Mouse (Mus musculus) E14TG2a.4 (cell line): ENCODE measurements at regions not wholly inside any gene's neighbourhood (a gene's known extent, or its start where the extent isn't known, plus 50 kb on each side); places are given as distances from the start of the nearest gene placed in this dataset.

ENCODE experiments used
- H3K27me3 ChIP-seq: 2 replicates; pipeline ENCODE4 v1.6.1; 2014; ENCODE audit warnings: low read length, control low read depth; ENCODE audit not compliant: insufficient read depth
- H3K36me3 ChIP-seq: 2 replicates; pipeline ENCODE4 v1.6.1; 2014; ENCODE audit warnings: low read length, control low read depth; ENCODE audit not compliant: insufficient read depth
- H3K4me1 ChIP-seq: replicated peaks from 2 replicates; pipeline ENCODE4 v1.6.1; 2014; ENCODE audit warnings: low read depth, low read length, control low read depth
- H3K4me3 ChIP-seq: replicated peaks from 2 replicates; pipeline ENCODE4 v1.5.1; 2014; ENCODE audit warnings: mild to moderate bottlenecking, low read length
- H3K9me3 ChIP-seq: 2 replicates; pipeline ENCODE4 v1.6.1; 2014; ENCODE audit warnings: low read length, control low read depth
- CTCF ChIP-seq: conservative IDR thresholded peaks from 2 replicates; pipeline ENCODE4 v1.5.1; 2014; ENCODE audit warnings: low read length
- NANOG ChIP-seq: IDR thresholded peaks from 2 replicates; pipeline ENCODE4 v1.6.1; 2014; ENCODE audit warnings: borderline replicate concordance, low read length, mixed read lengths
- POU5F1 ChIP-seq: IDR thresholded peaks from 2 replicates; pipeline ENCODE4 v1.6.1; 2014; ENCODE audit warnings: low read length, borderline replicate concordance

DNA sequence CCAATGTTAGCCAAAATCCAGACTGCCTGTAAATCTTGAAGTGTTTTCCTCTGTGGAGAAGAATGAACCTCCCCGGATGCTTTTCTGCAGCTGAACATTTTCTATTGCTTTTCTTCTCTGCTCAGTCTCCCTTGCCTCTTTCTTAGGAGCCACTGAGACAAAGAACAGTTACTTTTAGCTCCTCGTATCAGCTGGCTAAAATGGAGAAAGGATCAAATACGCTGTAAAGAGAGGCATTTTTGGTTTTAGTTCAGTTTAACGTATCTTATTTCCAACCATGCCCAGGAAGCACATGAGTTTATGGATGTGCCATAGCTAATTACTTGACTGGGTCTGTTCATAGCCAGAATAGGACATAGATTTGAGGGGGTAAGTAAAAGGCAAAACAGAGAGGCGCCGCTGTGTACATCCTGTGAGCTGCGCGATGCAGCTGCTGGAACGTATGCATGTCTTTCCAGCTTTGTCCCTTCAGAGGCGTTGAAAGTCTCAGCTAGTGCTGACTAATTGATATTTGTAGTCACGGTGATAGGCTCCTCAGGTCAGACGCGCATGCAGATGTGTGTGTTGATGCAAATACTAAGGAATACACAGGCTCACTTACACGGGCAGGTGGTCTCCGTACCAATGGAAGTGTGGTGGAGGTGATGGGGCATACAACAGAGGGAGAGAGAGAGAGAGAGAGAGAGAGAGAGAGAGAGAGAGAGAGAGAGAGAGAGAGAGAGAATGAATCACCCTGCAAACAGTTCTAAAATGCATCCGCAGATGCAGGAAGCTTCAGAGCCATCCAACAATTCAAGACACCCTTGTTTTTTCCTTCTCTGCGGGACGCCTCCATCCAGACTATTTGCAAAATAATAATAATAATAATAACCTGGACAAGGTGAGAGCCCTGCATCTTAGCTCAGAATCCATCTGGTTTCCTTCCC is 216.5 kb upstream of the Ubash3b start:
- Histone ChIP-seq H3K9me3 (no peaks in the 10 kb centered on the region), H3K4me3 (no peak overlapping the region), H3K36me3 (no peaks in the 10 kb centered on the region), H3K27me3 (peaks cover 12% of the 10 kb centered on the region), H3K4me1 (peaks cover 19% of the 10 kb centered on the region)
- no peak for TF ChIP-seq NANOG
- no peak for TF ChIP-seq CTCF
- no peak for TF ChIP-seq POU5F1

DNA sequence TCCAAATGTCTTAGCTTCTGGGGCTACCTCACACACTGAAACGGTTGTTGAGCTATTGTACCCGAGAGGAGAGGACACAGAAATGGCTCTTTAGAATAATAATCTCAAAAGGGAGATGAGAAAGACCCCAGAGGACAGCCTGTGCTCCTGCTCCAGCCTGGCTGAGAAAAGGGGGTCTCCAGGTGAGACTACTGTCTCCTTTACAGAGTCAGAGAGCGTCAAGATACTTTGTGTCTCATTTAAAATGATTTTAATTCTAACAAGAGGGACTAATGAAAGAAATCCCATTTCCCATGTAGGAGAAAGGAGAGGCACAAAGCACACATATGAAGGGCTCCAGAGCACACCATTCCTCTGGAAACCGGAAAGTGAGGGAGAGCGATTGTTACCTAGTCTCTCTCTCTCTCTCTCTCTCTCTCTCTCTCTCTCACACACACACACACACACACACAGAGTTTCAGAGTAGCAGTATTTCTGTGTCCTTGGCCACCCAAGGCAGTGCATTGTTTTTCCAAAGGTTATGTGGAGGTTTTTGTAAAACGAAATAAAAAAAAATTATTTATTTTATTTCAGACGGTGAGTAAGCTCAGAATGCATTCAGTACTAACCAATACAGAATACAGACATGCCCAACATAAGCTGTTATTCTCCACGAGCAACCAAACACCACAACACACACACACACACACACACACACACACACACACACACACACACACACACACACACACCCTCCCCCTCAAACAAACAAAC is 215.6 kb upstream of the Ubash3b start:
- Histone ChIP-seq H3K4me1 (peaks cover 19% of the 10 kb centered on the region), H3K36me3 (no peaks in the 10 kb centered on the region), H3K27me3 (peaks cover 12% of the 10 kb centered on the region), H3K9me3 (no peaks in the 10 kb centered on the region), H3K4me3 (no peak overlapping the region)
- TF ChIP-seq CTCF (no peak), NANOG (no peak), POU5F1 (no peak)

DNA sequence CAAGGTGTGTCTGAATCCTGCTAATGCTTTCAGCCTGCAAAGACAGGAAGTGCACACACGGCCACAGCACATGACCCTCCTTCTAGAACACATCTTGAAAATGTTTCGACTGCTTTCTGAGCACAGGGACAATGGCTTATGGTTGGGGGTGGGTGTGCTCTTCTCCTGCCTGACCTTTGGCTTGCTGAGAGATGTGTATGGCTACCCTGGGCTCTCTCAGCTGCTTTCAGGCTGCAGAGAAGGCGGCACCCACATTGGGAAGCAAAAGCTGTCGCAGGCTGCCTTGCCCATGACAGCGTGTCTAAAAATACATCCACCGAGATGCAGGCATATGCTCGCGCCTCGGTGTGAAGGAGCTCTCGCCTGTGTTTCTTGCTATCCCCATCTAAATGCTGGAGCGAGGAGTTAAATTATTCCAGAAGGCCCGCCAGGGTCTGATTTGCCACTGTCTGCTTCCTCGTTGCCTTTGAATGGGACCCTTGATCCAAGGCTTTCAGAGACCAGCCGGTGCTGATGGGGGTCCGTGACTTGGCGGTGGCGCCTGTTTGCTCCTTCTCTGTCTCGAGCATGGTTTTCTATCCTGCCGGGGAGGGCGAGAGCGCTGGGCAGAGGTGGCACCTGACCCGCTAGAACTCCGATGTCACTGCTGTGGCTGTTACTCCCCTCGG is 214.6 kb upstream of the Ubash3b start:
- no peaks in the 10 kb centered on the region for H3K36me3 ChIP-seq
- H3K9me3 ChIP-seq: no peaks in the 10 kb centered on the region
- TF ChIP-seq CTCF: no peak
- H3K27me3 ChIP-seq: peaks cover 12% of the 10 kb centered on the region
- H3K4me1 ChIP-seq: peaks cover 19% of the 10 kb centered on the region
- peak overlapping the region; percentile 66 for H3K4me3 ChIP-seq

DNA sequence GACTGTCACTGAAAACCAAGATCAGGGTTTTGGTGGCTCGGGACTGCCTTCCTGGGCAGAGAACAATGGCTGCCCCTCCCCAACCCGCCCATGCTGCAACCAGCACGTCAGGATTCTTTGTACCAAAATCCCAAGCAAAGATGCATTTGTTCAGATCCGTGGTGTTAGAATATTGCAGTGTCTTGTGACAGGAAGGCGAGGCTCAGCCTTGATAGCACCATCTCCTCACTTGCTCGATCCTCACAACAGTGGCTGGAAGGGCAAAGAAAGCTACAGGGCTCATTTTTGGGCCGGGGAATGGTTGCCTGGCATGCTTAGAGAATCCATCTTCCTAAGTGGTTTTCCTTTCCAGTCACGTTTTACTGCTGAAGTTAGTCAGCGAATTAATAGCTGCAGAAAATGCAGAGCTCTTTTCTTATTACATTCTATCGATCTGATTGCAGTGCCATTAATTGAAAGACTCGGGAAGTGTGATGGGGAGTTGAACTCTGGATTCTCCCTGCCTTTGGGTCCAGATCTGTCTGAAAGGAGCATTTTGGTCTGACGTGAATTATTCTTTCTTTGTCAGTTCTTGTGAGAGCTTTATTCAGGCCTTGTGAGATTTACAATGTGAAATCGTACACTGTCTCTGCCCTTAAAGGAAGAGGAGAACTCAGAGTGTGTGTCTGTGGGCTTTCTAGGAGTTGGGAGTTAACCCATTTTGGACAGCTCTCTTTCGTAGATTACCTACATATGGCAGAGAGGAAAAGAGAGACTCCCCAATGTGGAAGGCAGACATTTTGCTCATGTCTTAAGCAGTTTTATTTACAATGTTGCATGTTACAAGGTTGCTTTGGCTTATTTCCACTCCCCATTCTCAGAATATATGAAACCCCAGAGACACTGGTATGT is 213.3 kb upstream of the Ubash3b start:
- peaks cover 19% of the 10 kb centered on the region for H3K4me1 ChIP-seq
- H3K9me3 ChIP-seq: no peaks in the 10 kb centered on the region
- H3K27me3 ChIP-seq: peaks cover 12% of the 10 kb centered on the region
- H3K36me3 ChIP-seq: no peaks in the 10 kb centered on the region
- no peak overlapping the region for H3K4me3 ChIP-seq
- TF ChIP-seq POU5F1: no peak
- TF ChIP-seq NANOG: no peak
- no peak for TF ChIP-seq CTCF

DNA sequence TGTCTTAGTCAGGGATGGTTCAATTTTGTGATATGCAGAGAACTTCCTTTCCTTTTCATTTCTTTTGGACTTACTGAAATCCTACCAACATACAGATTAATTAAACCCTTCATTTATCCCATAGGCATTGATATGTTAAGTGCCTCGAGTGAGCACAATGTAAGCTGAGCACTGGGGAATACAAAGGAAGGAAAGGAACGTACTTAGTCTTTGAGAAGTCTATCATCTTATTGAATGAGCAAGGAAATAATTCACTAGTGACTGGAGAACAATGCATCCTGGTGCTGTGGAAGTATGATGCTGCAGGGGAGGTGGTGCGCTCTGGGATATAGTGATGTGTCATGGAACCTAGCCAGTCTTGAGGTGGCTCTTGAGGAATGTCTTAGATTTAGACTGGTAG is 204.9 kb upstream of the Ubash3b start:
- Histone ChIP-seq H3K4me1 (no peaks in the 10 kb centered on the region), H3K27me3 (no peaks in the 10 kb centered on the region), H3K4me3 (no peak overlapping the region), H3K36me3 (no peaks in the 10 kb centered on the region), H3K9me3 (no peaks in the 10 kb centered on the region; the same call in 1 of the 2 replicates)
- TF ChIP-seq CTCF (no peak), POU5F1 (no peak), NANOG (peak; percentile 7; the same call in 1 of the 2 replicates)

DNA sequence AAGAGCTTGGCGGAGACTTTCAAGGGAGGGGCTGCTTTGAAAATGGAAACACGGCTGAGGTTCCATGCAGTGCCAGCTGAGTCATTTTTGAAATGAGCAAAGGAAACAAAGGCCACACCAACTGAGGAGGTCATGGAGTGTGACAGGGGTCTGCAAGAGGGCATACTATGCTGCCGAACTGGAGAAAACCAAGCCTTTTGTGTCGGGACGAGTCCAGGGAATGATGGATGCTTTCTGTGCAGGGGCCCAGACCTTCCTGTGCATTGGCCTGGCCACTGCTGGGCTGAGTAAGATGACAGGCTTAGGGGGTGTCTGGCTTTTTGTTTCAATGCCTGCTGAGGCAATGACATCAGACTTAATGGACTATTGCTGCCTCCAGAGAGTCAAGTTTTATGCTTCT is 203.8 kb upstream of the Ubash3b start:
- H3K9me3 ChIP-seq: no peaks in the 10 kb centered on the region; the same call in 1 of the 2 replicates
- H3K4me3 ChIP-seq: no peak overlapping the region
- TF ChIP-seq CTCF: no peak
- no peak for TF ChIP-seq POU5F1
- TF ChIP-seq NANOG: no peak
- H3K36me3 ChIP-seq: no peaks in the 10 kb centered on the region
- H3K27me3 ChIP-seq: no peaks in the 10 kb centered on the region
- H3K4me1 ChIP-seq: no peaks in the 10 kb centered on the region

DNA sequence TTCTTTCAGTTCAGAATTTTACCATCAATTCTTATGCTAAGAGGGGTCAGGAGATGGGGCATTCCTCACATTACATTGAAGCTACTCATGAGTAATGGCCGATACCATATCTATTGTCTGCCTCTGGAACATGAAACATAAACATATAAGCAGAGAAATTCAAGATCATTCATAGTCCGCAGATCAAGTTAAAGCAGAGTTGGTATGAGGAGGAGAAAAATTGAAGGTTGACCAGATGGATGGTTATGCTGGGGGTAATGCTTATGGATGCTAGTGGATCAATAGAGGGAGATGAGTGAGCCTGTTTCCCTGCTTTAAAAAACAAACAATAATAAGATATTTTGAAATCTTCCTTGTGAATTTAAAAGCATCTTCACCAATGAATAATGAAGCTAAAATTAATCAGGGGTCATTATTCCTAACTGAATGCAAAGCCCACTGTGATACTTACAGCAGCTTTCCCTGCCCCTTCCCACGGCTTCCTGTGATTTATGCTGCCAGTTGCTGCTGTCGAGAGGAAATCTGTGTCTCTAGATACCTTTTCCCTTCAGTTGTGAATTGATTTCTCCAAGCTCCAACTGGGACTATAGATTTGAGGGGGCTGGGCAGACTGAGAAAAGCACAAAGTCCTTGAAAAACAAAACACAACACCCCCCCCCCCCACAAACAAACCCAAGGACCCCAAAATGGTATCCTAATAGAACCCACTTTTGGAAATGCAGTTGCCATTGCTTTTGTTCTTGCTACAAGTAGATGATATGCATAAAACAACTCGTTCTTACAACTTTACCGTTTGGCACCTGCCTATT is 203.1 kb upstream of the Ubash3b start:
- H3K4me3 ChIP-seq: no peak overlapping the region
- H3K27me3 ChIP-seq: no peaks in the 10 kb centered on the region
- H3K36me3 ChIP-seq: no peaks in the 10 kb centered on the region
- no peaks in the 10 kb centered on the region for H3K4me1 ChIP-seq
- TF ChIP-seq POU5F1 (no peak), CTCF (no peak), NANOG (no peak)
- H3K9me3 ChIP-seq: no peaks in the 10 kb centered on the region; the same call in 1 of the 2 replicates
